Mouse (Mus musculus): ENCODE data around the gene Btbd10.

The Btbd10 gene

GRCm38 (mm10) chr7:113295077-113295890 is 73.9 kb downstream of the Btbd10 start:
- DNase-seq (ENCODE audit: low spot score): no peak

- DNase-seq (ENCODE audit: low spot score): no peak
Observed at GRCm38 (mm10) chr7:113294598-113294997, 74.6 kb downstream of the Btbd10 start.

GRCm38 (mm10) chr7:113292193-113292592 is 77.0 kb downstream of the Btbd10 start:
- DNase-seq (ENCODE audit: low spot score): no peak

- no peak for DNase-seq (ENCODE audit: low spot score)
Observed at GRCm38 (mm10) chr7:113291741-113292140, 77.5 kb downstream of the Btbd10 start.

GRCm38 (mm10) chr7:113289211-113289610 is 80.0 kb downstream of the Btbd10 start:
- DNase-seq (ENCODE audit: low spot score): no peak

GRCm38 (mm10) chr7:113285405-113285804 is 83.8 kb downstream of the Btbd10 start:
- DNase-seq (ENCODE audit: low spot score): no peak

GRCm38 (mm10) chr7:113279246-113279645 is 89.9 kb downstream of the Btbd10 start:
- DNase-seq (ENCODE audit: low spot score): no peak

GRCm38 (mm10) chr7:113278493-113278892 is 90.7 kb downstream of the Btbd10 start:
- DNase-seq (ENCODE audit: low spot score): no peak

GRCm38 (mm10) chr7:113277245-113277644 is 91.9 kb downstream of the Btbd10 start:
- DNase-seq (ENCODE audit: low spot score): no peak

GRCm38 (mm10) chr7:113272338-113272997 is 96.7 kb downstream of the Btbd10 start:
- DNase-seq (ENCODE audit: low spot score): no peak

- no peak for DNase-seq (ENCODE audit: low spot score)
Observed at GRCm38 (mm10) chr7:113270991-113271390, 98.2 kb downstream of the Btbd10 start.

GRCm38 (mm10) chr7:113270551-113270950 is 98.6 kb downstream of the Btbd10 start:
- no peak for DNase-seq (ENCODE audit: low spot score)

- no peak for DNase-seq (ENCODE audit: low spot score)
Observed at GRCm38 (mm10) chr7:113269921-113270320, 99.3 kb downstream of the Btbd10 start.

GRCm38 (mm10) chr7:113269081-113269480 is 100.1 kb downstream of the Btbd10 start:
- no peak for DNase-seq (ENCODE audit: low spot score)

- peak; percentile 61 for DNase-seq (ENCODE audit: low spot score)
Observed at GRCm38 (mm10) chr7:113268287-113268686, 100.9 kb downstream of the Btbd10 start.
